Mouse (Mus musculus) hindbrain, embryonic 16.5 days (tissue): ENCODE results near the gene Tbc1d8. TPM values are rescaled to one million over a fixed set of nuclear protein-coding genes. Genes with fewer than 3 reads are reported as not detected.

Experiments used
- ATAC-seq: fragments of 200-750 bp; cut with Nextera tagmentation; 2 replicates; pipeline ENCODE4 v1.8.0; 2017; ENCODE audit warnings: moderate TSS enrichment, moderate library complexity
- H3K27ac ChIP-seq: fragments of 300-500 bp; sonication (generic); 2 replicates; pipeline ENCODE4 v1.5.1; 2014; ENCODE audit warnings: low read depth, mild to moderate bottlenecking, control low read depth, low read length, moderate library complexity
- H3K27me3 ChIP-seq: fragments of 300-500 bp; sonication (generic); replicated peaks from 2 replicates; pipeline ENCODE4 v1.6.1; 2014; ENCODE audit warnings: low read length; ENCODE audit not compliant: control insufficient read depth, insufficient read depth
- H3K36me3 ChIP-seq: fragments of 300-500 bp; sonication (generic); 2 replicates; pipeline ENCODE4 v1.6.1; 2014; ENCODE audit warnings: mild to moderate bottlenecking, low read length, moderate library complexity, mixed read lengths; ENCODE audit not compliant: control insufficient read depth, insufficient read depth
- H3K4me1 ChIP-seq: fragments of 300-500 bp; sonication (generic); 2 replicates; pipeline ENCODE4 v1.6.1; 2014; ENCODE audit warnings: low read depth, low read length; ENCODE audit not compliant: control insufficient read depth, insufficient read depth
- H3K4me2 ChIP-seq: fragments of 300-500 bp; sonication (generic); 2 replicates; pipeline ENCODE4 v1.6.1; 2014; ENCODE audit warnings: mild to moderate bottlenecking, low read length, control low read depth, moderate library complexity
- H3K4me3 ChIP-seq: fragments of 300-500 bp; sonication (generic); 2 replicates; pipeline ENCODE4 v1.5.1; 2014; ENCODE audit warnings: mild to moderate bottlenecking, low read length, control low read depth, moderate library complexity
- H3K9ac ChIP-seq: fragments of 300-500 bp; sonication (generic); 2 replicates; pipeline ENCODE4 v1.6.1; 2014; ENCODE audit warnings: low read depth, mild to moderate bottlenecking, control low read depth, low read length, moderate library complexity
- H3K9me3 ChIP-seq: fragments of 300-500 bp; sonication (generic); 2 replicates; pipeline ENCODE4 v1.6.1; 2014; ENCODE audit warnings: mild to moderate bottlenecking, low read length, moderate library complexity; ENCODE audit not compliant: control insufficient read depth
- WGBS: fragments of 180-500 bp; shearing (Covaris S2); extraction: QIAGEN DNeasy Blood & Tissue Kit; methylation state at CpG from one replicate; pipeline ENCODE4 v1.1.7; 2014; 5-methylcytosine and 5-hydroxymethylcytosine counted together
- polyA plus RNA-seq: library from polyadenylated mRNA; unstranded; fragments of >200 nt; fragmentation: Nextera tagmentation; extraction: Ambion mirVana; gene quantifications from 2 replicates; pipeline ENCODE4 v1.2.1, GENCODE M21; 2015

Gene Tbc1d8
- polyA plus RNA-seq, 1 experiment from 2014 or later, result 9.9 TPM

GRCm38 (mm10) chr1:39493165-39493564 lies 14.6 kb upstream of the Tbc1d8 start:
- no peak overlapping the region for H3K4me3 ChIP-seq
- WGBS, result 89% methylated on average over 5 of the region's 5 CpGs
- no peaks in the 10 kb centered on the region for H3K27me3 ChIP-seq
- no peak overlapping the region for H3K4me2 ChIP-seq
- H3K36me3 ChIP-seq, result no peaks in the 10 kb centered on the region
- no peak for ATAC-seq
- peaks cover 6% of the 10 kb centered on the region; the same call in 1 of the 2 replicates for H3K9me3 ChIP-seq
- H3K9ac ChIP-seq, result no peak overlapping the region
- H3K4me1 ChIP-seq, result no peaks in the 10 kb centered on the region
- H3K27ac ChIP-seq, result no peak overlapping the region

- no peaks in the 10 kb centered on the region for H3K9me3 ChIP-seq
- no peak overlapping the region for H3K27ac ChIP-seq
- no peaks in the 10 kb centered on the region for H3K36me3 ChIP-seq
- ATAC-seq, result no peak
- H3K4me2 ChIP-seq, result no peak overlapping the region
- H3K9ac ChIP-seq, result no peak overlapping the region
- H3K27me3 ChIP-seq, result no peaks in the 10 kb centered on the region
- 89% methylated on average over 3 of the region's 3 CpGs for WGBS
- H3K4me3 ChIP-seq, result no peak overlapping the region
- peaks cover 4% of the 10 kb centered on the region for H3K4me1 ChIP-seq
Measured at GRCm38 (mm10) chr1:39487370-39487769, 8.8 kb upstream of the Tbc1d8 start.

- H3K27ac ChIP-seq, result no peak overlapping the region
- 47% methylated on average over 10 of the region's 10 CpGs for WGBS
- ATAC-seq, result no peak
Measured at GRCm38 (mm10) chr1:39482115-39482815, 3.7 kb upstream of the Tbc1d8 start.

GRCm38 (mm10) chr1:39479254-39479653 lies 699 bp upstream of the Tbc1d8 start:
- no peaks in the 10 kb centered on the region for H3K36me3 ChIP-seq

More at GRCm38 (mm10) chr1:39482115-39482815, 3.7 kb upstream of the Tbc1d8 start:
- Histone ChIP-seq H3K4me2 (no peak overlapping the region; the same call in 1 of the 2 replicates), H3K4me1 (peaks cover 14% of the 10 kb centered on the region), H3K27me3 (no peaks in the 10 kb centered on the region), H3K9ac (peak overlapping the region; percentile 15; the same call in 1 of the 2 replicates), H3K36me3 (no peaks in the 10 kb centered on the region), H3K4me3 (no peak overlapping the region), H3K9me3 (no peaks in the 10 kb centered on the region)

GRCm38 (mm10) chr1:39478896-39479200 lies 293 bp upstream of the Tbc1d8 start:
- Histone ChIP-seq H3K4me3 (peak overlapping the region; percentile 81), H3K36me3 (no peaks in the 10 kb centered on the region), H3K9me3 (no peaks in the 10 kb centered on the region), H3K9ac (peak overlapping the region; percentile 81), H3K27ac (peak overlapping the region; percentile 83), H3K4me2 (peak overlapping the region; percentile 99), H3K4me1 (peaks cover 18% of the 10 kb centered on the region), H3K27me3 (no peaks in the 10 kb centered on the region)
- 7% methylated on average over 10 of the region's 10 CpGs for WGBS
- no peak for ATAC-seq

More at GRCm38 (mm10) chr1:39479254-39479653, 699 bp upstream of the Tbc1d8 start:
- Histone ChIP-seq H3K4me3 (no peak overlapping the region), H3K9ac (no peak overlapping the region), H3K9me3 (no peaks in the 10 kb centered on the region), H3K4me1 (peaks cover 18% of the 10 kb centered on the region), H3K27ac (no peak overlapping the region), H3K27me3 (no peaks in the 10 kb centered on the region), H3K4me2 (peak overlapping the region; percentile 99; the same call in 1 of the 2 replicates)
- 71% methylated on average over 5 of the region's 5 CpGs for WGBS
- no peak for ATAC-seq

- ATAC-seq, result no peak
- Histone ChIP-seq H3K9me3 (no peaks in the 10 kb centered on the region), H3K36me3 (no peaks in the 10 kb centered on the region), H3K4me1 (peaks cover 10% of the 10 kb centered on the region), H3K27me3 (no peaks in the 10 kb centered on the region), H3K9ac (0 out of 2 replicates have a peak overlapping the region, but pooled peaks have one; percentile 23), H3K4me3 (peak overlapping the region; percentile 81), H3K4me2 (peak overlapping the region; percentile 99), H3K27ac (no peak overlapping the region)
- 73% methylated on average over 5 of the region's 5 CpGs for WGBS
Measured at GRCm38 (mm10) chr1:39477064-39477463, 1.5 kb downstream of the Tbc1d8 start.

GRCm38 (mm10) chr1:39476341-39476740 lies 2.2 kb downstream of the Tbc1d8 start:
- Histone ChIP-seq H3K4me3 (no peak overlapping the region), H3K9ac (no peak overlapping the region), H3K9me3 (no peaks in the 10 kb centered on the region), H3K27me3 (no peaks in the 10 kb centered on the region), H3K36me3 (no peaks in the 10 kb centered on the region), H3K27ac (no peak overlapping the region), H3K4me1 (peaks cover 10% of the 10 kb centered on the region), H3K4me2 (no peak overlapping the region)
- ATAC-seq, result no peak
- 83% methylated on average over 1 of the region's 1 CpGs for WGBS

GRCm38 (mm10) chr1:39474516-39474915 lies 4.0 kb downstream of the Tbc1d8 start:
- Histone ChIP-seq H3K36me3 (no peaks in the 10 kb centered on the region), H3K4me2 (no peak overlapping the region), H3K4me1 (peaks cover 10% of the 10 kb centered on the region), H3K27ac (no peak overlapping the region), H3K9me3 (no peaks in the 10 kb centered on the region), H3K9ac (no peak overlapping the region), H3K27me3 (no peaks in the 10 kb centered on the region), H3K4me3 (no peak overlapping the region)
- WGBS, result 85% methylated on average over 9 of the region's 9 CpGs
- no peak for ATAC-seq

GRCm38 (mm10) chr1:39471298-39471902 lies 7.2 kb downstream of the Tbc1d8 start:
- H3K4me2 ChIP-seq, result no peak overlapping the region
- ATAC-seq, result no peak
- 86% methylated on average over 9 of the region's 9 CpGs for WGBS

More at GRCm38 (mm10) chr1:39471298-39471902, 7.2 kb downstream of the Tbc1d8 start:
- Histone ChIP-seq H3K27ac (no peak overlapping the region), H3K9ac (no peak overlapping the region), H3K27me3 (no peaks in the 10 kb centered on the region), H3K36me3 (no peaks in the 10 kb centered on the region), H3K4me1 (no peaks in the 10 kb centered on the region), H3K9me3 (no peaks in the 10 kb centered on the region), H3K4me3 (no peak overlapping the region)
